In the genomic region with DNA sequence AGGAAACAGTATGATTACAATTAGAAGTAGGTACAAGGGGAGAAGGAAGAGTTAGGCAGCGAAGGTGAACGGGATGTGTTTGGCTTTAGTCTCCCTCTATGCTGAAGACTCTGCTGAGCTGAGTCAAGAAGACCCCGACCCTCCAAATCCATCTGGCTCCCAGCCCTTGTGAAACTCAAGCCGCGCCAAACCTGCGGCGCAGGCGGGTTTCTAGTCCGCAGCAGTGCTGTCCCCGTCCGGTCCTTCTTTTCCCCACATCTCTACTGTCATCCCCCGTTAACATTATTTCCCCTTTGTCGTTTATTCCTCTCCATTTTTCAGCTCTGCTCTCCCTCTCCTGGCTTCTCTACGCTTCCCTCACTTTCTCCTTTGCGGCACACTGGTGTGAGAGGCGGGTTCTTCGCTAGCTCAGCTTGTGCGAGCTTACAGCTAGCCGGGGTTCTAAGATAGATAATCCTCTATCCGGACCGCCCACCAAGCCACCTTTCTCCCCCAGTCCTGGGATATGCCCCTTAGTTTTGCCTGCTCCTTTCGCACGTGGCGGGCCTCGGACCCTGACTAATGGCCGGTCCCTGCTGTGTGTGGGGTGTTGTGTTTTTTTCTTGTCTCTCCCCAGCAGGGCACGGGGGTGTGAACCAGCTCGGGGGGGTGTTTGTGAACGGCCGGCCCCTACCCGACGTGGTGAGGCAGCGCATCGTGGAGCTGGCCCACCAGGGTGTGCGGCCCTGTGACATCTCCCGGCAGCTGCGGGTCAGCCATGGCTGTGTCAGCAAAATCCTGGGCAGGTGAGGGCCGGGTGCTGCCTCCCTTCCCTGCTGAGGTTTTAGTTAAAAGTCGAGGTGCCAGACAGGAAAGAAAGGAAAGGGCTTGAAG, we compare ENCODE assay signal across 13 mouse cellular contexts. TPM values are rescaled to one million over a fixed set of nuclear protein-coding genes. Genes with fewer than 3 reads are reported as not detected.
DNase-seq lines count a peak whose midpoint lies in the region; ATAC-seq lines count a peak whose summit lies in the region.
"Had no signal": no experiment of that assay in that cellular context is flagged by ENCODE, and none has a peak within 500 bp of the region (broad histone marks: within the 10 kb centered on the region; RNA-seq: fewer than 3 reads in every experiment).

No protein-coding gene starts in this region.

- peak overlapping the region; percentile 39 for H3K4me3 ChIP-seq in midbrain, embryonic 10.5 days
- no peak overlapping the region for H3K4me3 ChIP-seq in midbrain, embryonic 16.5 days (ENCODE audit: low read depth, low read length)
- H3K4me3 ChIP-seq: limb, embryonic 13.5 days had no signal

- ATAC-seq in midbrain, embryonic 16.5 days: no peak
- ATAC-seq: inflammation-experienced regulatory T-cells, adult 6 months had no signal

- no peak overlapping the region for H3K9ac ChIP-seq in midbrain, embryonic 16.5 days (ENCODE audit: low read depth, low read length)
- H3K9ac ChIP-seq: limb, embryonic 13.5 days had no signal

- H3K4me2 ChIP-seq in midbrain, embryonic 16.5 days (ENCODE audit: low read length): no peak overlapping the region
- H3K4me2 ChIP-seq: limb, embryonic 13.5 days had no signal

- H3K27ac ChIP-seq in midbrain, embryonic 10.5 days (replicated peaks): no peak overlapping the region; the same call in 1 of the 2 replicates
- no peak overlapping the region for H3K27ac ChIP-seq in midbrain, embryonic 16.5 days (ENCODE audit: low read length)
- H3K27ac ChIP-seq: limb, embryonic 13.5 days had no signal

- no peaks in the 10 kb centered on the region for H3K9me3 ChIP-seq in midbrain, embryonic 10.5 days (replicated peaks)
- no peaks in the 10 kb centered on the region for H3K9me3 ChIP-seq in midbrain, embryonic 16.5 days (replicated peaks; ENCODE audit: control insufficient read depth, low read length, poor library complexity, severe bottlenecking)
- H3K9me3 ChIP-seq: limb, embryonic 13.5 days had no signal

- WGBS in midbrain, embryonic 10.5 days: 2% methylated on average over 39 of the region's 39 CpGs
- WGBS in midbrain, embryonic 16.5 days: 2% methylated on average over 39 of the region's 39 CpGs

- H3K27me3 ChIP-seq in midbrain, embryonic 10.5 days (ENCODE audit: low read depth, poor library complexity, severe bottlenecking): peaks cover 100% of the 10 kb centered on the region
- peaks cover 54% of the 10 kb centered on the region for H3K27me3 ChIP-seq in midbrain, embryonic 16.5 days (ENCODE audit: control insufficient read depth, insufficient read depth, low read depth, low read length)

- DNase-seq in embryo, embryonic 10.5 days (ENCODE audit: low spot score): peak; percentile 55
- DNase-seq in embryo, embryonic 10 days (ENCODE audit: low spot score): no peak
- DNase-seq in midbrain, embryonic 10.5 days (ENCODE audit: low spot score): peak; percentile 50
- peak; percentile 39 for DNase-seq in kidney, postnatal 14 days
- DNase-seq in natural killer cell, adult 2 months (ENCODE audit: low spot score in 2 of 2): no peak
- DNase-seq in right cerebral cortex, postnatal 14 days: no peak
- no peak for DNase-seq in urinary bladder, postnatal 10 days (ENCODE audit: low spot score)
- DNase-seq: cerebellum, adult 8-10 months; layer of hippocampus, adult 9-11 months; lung, adult 18-20 months had no signal

- H3K36me3 ChIP-seq in midbrain, embryonic 10.5 days: no peaks in the 10 kb centered on the region
- H3K36me3 ChIP-seq in midbrain, embryonic 16.5 days (ENCODE audit: control insufficient read depth, insufficient read depth, low read length): no peaks in the 10 kb centered on the region
- H3K36me3 ChIP-seq: limb, embryonic 13.5 days had no signal

- H3K4me1 ChIP-seq in midbrain, embryonic 10.5 days: peaks cover 48% of the 10 kb centered on the region
- H3K4me1 ChIP-seq in midbrain, embryonic 16.5 days (ENCODE audit: control insufficient read depth, insufficient read depth, low read length): peaks cover 9% of the 10 kb centered on the region

RNA-seq across cellular contexts. Expression of a gene that starts 4.7 kb away (rescaled TPM):
- polyA plus RNA-seq in midbrain, embryonic 10.5 days (2016; fragmentation: Nextera tagmentation; extraction: Ambion mirVana): 0.60 and 1.1 TPM in 2 replicates
- 0.33 and 0.41 TPM in 2 replicates for polyA plus RNA-seq in midbrain, embryonic 16.5 days (2015; fragmentation: Nextera tagmentation; extraction: Ambion mirVana)
- polyA plus RNA-seq: inflammation-experienced regulatory T-cells, adult 6 months; limb, embryonic 13.5 days had no signal

Comparison
In these comparisons a context has a peak if more than half of its experiments do, and no peak if none do; other contexts are left out.
1. DNase-seq: peak in embryo, embryonic 10.5 days (single experiment), midbrain, embryonic 10.5 days (single experiment) and kidney, postnatal 14 days (single experiment); none in embryo, embryonic 10 days (single experiment), natural killer cell, adult 2 months (0 of 2), right cerebral cortex, postnatal 14 days (single experiment) and urinary bladder, postnatal 10 days (single experiment).